10 mouse cellular contexts compared by ENCODE assay signal in genomic region chr13:14306617-14307016, GRCm38 (mm10).
A peak's percentile ranks its signal among the peaks of the same experiment; 100 is the strongest.
DNase-seq lines count a peak whose midpoint lies in the region; ATAC-seq and TF ChIP-seq lines count a peak whose summit lies in the region.
"Had no signal": no experiment of that assay in that cellular context is flagged by ENCODE, and none has a peak within 500 bp of the region (broad histone marks: within the 10 kb centered on the region; RNA-seq: fewer than 3 reads in every experiment).

No protein-coding gene starts in this region.

- peak; percentile 11 for DNase-seq in embryo, embryonic 11 days
- DNase-seq in embryo, embryonic 9.5 days (ENCODE audit: extremely low spot score): no peak
- DNase-seq in liver, adult 2 months (ENCODE audit: extremely low read depth, low read depth, low spot score): peak; percentile 2
- peak; percentile 5 for DNase-seq in A20 (ENCODE audit: low read depth, low spot score)
- peak; percentile 39 for DNase-seq in R1 (ENCODE audit: low read depth, low spot score)
- DNase-seq in gastrocnemius, postnatal 10 days: no peak

- H3K4me1 ChIP-seq in liver, adult 2 months (ENCODE audit: control insufficient read depth, insufficient read depth, low read length): no peaks in the 10 kb centered on the region
- H3K4me1 ChIP-seq in liver, embryonic 12.5 days: peaks cover 24% of the 10 kb centered on the region
- H3K4me1 ChIP-seq: heart, embryonic 10.5 days; hindbrain, embryonic 15.5 days had no signal

- no peaks in the 10 kb centered on the region for H3K36me3 ChIP-seq in liver, adult 2 months (ENCODE audit: control insufficient read depth, insufficient read depth, low read length)
- no peaks in the 10 kb centered on the region for H3K36me3 ChIP-seq in liver, embryonic 12.5 days
- H3K36me3 ChIP-seq: heart, embryonic 10.5 days had no signal

- TF ChIP-seq CTCF in liver, adult 2 months (IDR thresholded peaks at IDR 0.05; ENCODE audit: low read depth, low read length): no peak; the same call in 1 of the 2 replicates

- H3K79me2 ChIP-seq in liver, adult 2 months (ENCODE audit: control insufficient read depth, insufficient read depth, low read length): no peaks in the 10 kb centered on the region

- no peaks in the 10 kb centered on the region for H3K27me3 ChIP-seq in liver, adult 2 months (ENCODE audit: control insufficient read depth, insufficient read depth, low read length)
- no peaks in the 10 kb centered on the region for H3K27me3 ChIP-seq in liver, embryonic 12.5 days (replicated peaks)
- H3K27me3 ChIP-seq: hindbrain, embryonic 15.5 days had no signal

- ATAC-seq in liver, embryonic 12.5 days: no peak
- no peak for ATAC-seq in megakaryocyte, adult 5-6 weeks (ENCODE audit: poor library complexity, severe bottlenecking)

- no peak for TF ChIP-seq POLR2A in liver, adult 2 months (IDR thresholded peaks at IDR 0.05; ENCODE audit: extremely low read depth, insufficient read depth, low read length)

- no peak overlapping the region for H3K9ac ChIP-seq in liver, adult 2 months (ENCODE audit: low read depth, low read length)
- no peak overlapping the region for H3K9ac ChIP-seq in liver, embryonic 12.5 days
- H3K9ac ChIP-seq: hindbrain, embryonic 15.5 days had no signal

- no peak overlapping the region for H3K4me2 ChIP-seq in liver, embryonic 12.5 days
- H3K4me2 ChIP-seq: hindbrain, embryonic 15.5 days had no signal

- no peaks in the 10 kb centered on the region for H3K9me3 ChIP-seq in liver, embryonic 12.5 days (replicated peaks)
- H3K9me3 ChIP-seq: heart, embryonic 10.5 days; hindbrain, embryonic 15.5 days had no signal

- H3K4me3 ChIP-seq in liver, adult 2 months (ENCODE audit: insufficient read depth, low read depth, low read length): no peak overlapping the region
- H3K4me3 ChIP-seq in liver, embryonic 12.5 days: no peak overlapping the region
- H3K4me3 ChIP-seq: heart, embryonic 10.5 days; hindbrain, embryonic 15.5 days had no signal

- no peak overlapping the region for H3K27ac ChIP-seq in liver, adult 2 months (replicated peaks; ENCODE audit: insufficient read depth, low read depth, low read length)
- no peak overlapping the region for H3K27ac ChIP-seq in liver, embryonic 12.5 days
- H3K27ac ChIP-seq: heart, embryonic 10.5 days; hindbrain, embryonic 15.5 days had no signal

- 29% methylated on average over 8 of the region's 8 CpGs for WGBS in liver, adult 2 months
- 19% methylated on average over 8 of the region's 8 CpGs for WGBS in liver, embryonic 12.5 days (ENCODE audit: insufficient replicate concordance)

Comparison
In these comparisons a context has a peak if more than half of its experiments do, and no peak if none do; other contexts are left out.
1. DNase-seq: peak in embryo, embryonic 11 days (single experiment), liver, adult 2 months (single experiment), A20 (single experiment) and R1 (single experiment); none in embryo, embryonic 9.5 days (single experiment) and gastrocnemius, postnatal 10 days (single experiment).